Mouse (Mus musculus) fat pad, adult 2 months (tissue): ENCODE data around the gene Crygd.

ENCODE experiments used
- DNase-seq: peaks from one replicate; pipeline ENCODE4 v3.0.0-alpha.2; 2011; ENCODE audit warnings: low read depth, low spot score; ENCODE audit errors: extremely low read depth

The Crygd gene

GRCm38 (mm10) chr1:65046401-65047109, 16.7 kb downstream of the Crygd start:
- DNase-seq = no peak

- no peak for DNase-seq
These were observed 19.8 kb downstream of the Crygd start for GRCm38 (mm10) chr1:65043433-65043832.

- DNase-seq = peak; percentile 34
These were observed 21.4 kb downstream of the Crygd start for GRCm38 (mm10) chr1:65041837-65042236.

GRCm38 (mm10) chr1:65040806-65041205, 22.4 kb downstream of the Crygd start:
- DNase-seq = no peak

- DNase-seq = no peak
These were observed 23.6 kb downstream of the Crygd start for GRCm38 (mm10) chr1:65039679-65040078.

- DNase-seq = no peak
These were observed 25.7 kb downstream of the Crygd start for GRCm38 (mm10) chr1:65037542-65037941.

GRCm38 (mm10) chr1:65035513-65035912, 27.7 kb downstream of the Crygd start:
- DNase-seq = no peak

- DNase-seq = no peak
These were observed 30.6 kb downstream of the Crygd start, which contains the start of gene Akr1cl for GRCm38 (mm10) chr1:65032641-65033040. Gene Akr1cl, minus strand, starts transcription at chr1:65032759.

GRCm38 (mm10) chr1:65028206-65028605, 35.0 kb downstream of the Crygd start:
- DNase-seq = no peak

GRCm38 (mm10) chr1:65012726-65013125, 50.5 kb downstream of the Crygd start:
- no peak for DNase-seq
